Mouse (Mus musculus) CD4-positive, CD25-positive, alpha-beta regulatory T cell, adult 2 months (primary cell): Measurements from ENCODE around the gene Wfdc18.

Source experiments
- DNase-seq: peaks from one replicate; pipeline ENCODE4 v3.0.0-alpha.2; 2012; ENCODE audit warnings: low read depth, low spot score

Wfdc18 gene

DNA sequence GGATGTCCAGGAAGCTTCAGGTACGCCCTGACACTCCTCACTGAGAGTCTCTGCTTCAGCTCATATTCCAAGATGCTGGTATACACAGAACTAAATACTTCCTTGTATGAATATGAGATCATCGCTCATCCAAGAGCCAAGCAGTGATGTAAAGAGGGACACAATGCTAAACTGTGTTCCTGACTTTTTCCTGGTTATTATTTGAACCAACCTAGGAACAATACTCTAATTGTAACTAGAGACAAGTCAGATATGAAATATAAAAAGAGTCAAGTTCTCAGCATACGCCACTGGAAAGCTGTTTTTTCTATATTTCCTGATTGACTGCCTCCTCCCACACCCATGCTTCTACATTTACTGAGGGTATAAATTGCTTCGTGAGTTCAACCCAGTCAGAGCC is at the start of gene Wfdc18:
Gene Wfdc18, plus strand, starts transcription at position 301 of the 400 bp plus-strand sequence.
- DNase-seq: no peak

DNA sequence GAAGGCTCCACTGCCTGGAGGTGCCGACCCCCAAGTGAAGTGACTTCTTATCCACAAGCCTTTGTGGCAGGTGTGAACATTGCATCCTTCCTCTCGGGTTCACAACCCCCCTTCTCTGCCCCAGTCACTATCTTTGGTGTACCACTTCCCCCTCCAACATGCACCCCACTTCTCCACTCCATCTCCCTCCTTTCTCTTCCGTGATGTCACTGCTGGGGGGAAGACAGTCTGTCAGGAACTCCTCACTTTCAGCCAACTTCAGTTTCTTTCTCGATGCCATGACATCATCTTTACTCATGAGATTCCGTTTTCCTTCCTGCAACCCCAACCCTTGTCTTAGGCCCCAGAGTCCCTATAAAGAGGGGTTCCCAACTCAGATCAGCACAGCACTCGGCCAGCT is 46.6 kb upstream of the Wfdc18 start, which contains the start of gene Ccl4:
Gene Ccl4, plus strand, starts transcription at position 381 of the 400 bp plus-strand sequence.
- peak; percentile 21 for DNase-seq

DNA sequence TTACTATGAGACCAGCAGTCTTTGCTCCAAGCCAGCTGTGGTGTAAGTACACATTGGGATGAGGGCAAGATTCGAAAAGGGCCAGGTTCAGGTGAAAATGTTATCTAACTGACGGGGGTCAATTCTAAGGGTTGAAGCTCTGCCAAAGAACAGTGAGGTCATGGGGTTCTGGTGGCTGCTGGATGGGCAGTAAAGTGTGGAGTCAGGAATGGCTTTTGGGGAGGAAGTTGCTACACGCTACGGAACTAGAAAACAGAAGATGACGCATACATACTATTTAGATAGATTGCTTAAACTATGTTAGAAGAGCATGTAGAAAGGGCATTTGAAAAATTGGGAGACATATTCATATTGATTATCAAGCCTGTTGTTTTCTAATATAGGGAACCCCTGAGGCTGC is 45.3 kb upstream of the Wfdc18 start:
- no peak for DNase-seq

- DNase-seq: no peak
Measured at GRCm38 (mm10) chr11:83671743-83672142, 37.1 kb upstream of the Wfdc18 start.

- no peak for DNase-seq
Measured at GRCm38 (mm10) chr11:83675665-83676064, 33.1 kb upstream of the Wfdc18 start.

DNA sequence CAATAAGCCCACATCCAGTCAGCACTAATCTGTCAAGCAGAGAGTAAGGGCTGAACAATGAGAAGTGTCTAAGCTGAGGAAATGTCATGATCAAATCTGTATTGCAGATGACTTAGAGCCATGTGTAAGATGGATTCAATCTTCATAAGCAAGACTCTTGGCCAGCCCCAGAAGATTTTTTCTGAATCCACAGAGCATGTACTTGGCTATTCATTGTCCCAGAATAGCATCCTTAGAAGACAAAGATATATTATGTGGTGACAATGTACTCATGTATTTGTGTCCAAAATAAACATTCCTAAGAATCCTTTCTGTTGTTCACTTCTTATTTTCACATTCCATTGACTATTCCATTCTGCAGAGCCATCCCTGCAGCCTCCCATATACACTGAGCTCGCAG is 18.9 kb upstream of the Wfdc18 start:
- DNase-seq: no peak

GRCm38 (mm10) chr11:83692008-83692407 is 16.8 kb upstream of the Wfdc18 start:
- no peak for DNase-seq

GRCm38 (mm10) chr11:83703705-83704104 is 5.1 kb upstream of the Wfdc18 start, which contains the start of gene Wfdc17:
Gene Wfdc17 (plus strand): TSS chr11:83703991.
- DNase-seq: no peak

DNA sequence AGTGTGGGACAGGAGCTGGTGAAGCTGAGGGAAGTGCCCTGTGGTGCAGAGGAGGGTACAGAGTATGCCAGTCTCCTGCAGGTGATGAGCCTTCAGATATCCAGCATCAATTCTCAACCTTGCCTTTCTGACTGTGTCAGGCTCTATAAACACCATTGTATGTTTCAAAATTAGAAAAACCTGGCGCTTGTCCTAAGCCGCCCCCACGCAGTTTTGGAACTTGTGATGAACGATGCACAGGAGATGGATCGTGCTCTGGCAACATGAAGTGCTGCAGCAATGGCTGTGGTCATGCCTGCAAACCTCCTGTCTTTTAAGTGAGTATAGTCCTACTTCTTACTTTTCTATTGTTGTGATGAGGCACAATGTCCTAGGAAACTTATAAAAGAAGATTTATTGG is 868 bp downstream of the Wfdc18 start:
- no peak for DNase-seq

DNA sequence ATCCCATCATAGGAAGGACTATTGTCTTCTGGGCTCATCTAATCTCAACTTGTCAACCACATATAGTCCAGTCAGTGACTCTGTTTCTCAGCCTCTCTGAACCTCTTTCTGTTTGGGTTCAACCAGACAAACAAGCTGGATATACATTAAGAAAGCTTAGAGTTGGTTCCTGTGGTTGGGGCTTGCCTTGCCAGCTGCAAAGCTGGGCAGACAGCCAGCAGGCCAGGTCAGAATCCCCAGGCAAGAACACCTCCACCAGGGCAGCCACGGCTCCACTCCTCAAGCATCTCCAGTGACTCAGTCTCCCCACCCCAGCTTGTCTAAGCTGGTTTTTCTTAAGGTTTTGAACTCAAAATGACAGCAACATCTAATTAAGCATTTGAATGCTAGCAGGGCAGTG is 3.9 kb downstream of the Wfdc18 start:
- no peak for DNase-seq

- DNase-seq: no peak
Measured at GRCm38 (mm10) chr11:83713925-83714324, 5.1 kb downstream of the Wfdc18 start.

- DNase-seq: no peak
Measured at GRCm38 (mm10) chr11:83717042-83717665, 8.3 kb downstream of the Wfdc18 start.

DNA sequence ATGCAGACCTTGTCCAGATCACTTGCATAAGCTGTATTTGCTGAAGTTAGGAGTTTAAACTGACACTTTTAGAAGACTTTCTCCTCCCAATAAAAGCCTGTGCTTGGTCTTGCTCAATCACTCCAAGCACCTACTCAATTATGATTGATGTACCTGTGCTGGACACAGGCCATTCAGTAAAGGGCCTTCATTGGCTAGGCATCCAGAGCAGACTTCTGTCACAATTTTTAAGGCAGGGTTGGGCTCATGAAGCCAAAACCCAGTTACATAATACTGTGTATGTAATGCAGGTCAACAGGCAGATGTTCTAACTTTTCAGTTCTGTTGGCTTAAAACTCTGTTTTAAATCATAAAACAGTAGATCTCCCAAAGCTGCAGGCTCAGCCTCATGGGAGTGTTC is 12.0 kb downstream of the Wfdc18 start:
- no peak for DNase-seq

DNA sequence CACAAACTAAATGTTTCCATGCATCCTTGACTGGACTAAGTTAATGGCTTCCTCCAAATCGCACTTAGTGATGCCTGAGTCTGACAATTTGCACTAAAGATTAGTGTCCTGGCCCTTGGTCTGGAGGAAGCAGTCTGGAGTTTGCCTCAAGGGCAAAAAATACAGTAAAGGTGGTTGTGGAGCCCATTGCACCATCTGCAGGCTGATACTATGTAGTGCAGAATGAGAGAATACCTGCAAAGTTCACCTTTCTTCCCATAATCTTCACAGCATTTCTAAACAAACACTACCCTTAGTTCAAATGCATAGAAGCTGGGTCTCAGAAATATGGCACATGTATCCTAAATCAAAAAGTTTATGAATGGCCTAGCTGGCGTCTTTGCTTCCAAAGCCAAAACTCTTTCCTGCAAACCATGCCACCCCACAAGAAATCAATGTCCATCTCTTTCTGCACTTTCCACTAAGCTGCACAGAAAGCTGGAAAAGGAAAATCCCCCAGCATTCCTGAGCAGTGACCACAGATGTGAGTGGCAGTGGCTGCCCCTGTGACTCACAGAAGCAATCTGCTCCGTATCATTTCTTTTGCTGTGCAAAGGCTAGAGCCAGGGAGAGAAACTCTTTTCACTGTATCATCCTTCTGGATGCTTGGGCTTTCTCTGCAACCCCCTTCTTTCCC is 20.1 kb downstream of the Wfdc18 start:
- DNase-seq: peak; percentile 24

- DNase-seq: no peak
Measured at GRCm38 (mm10) chr11:83731116-83731515, 22.3 kb downstream of the Wfdc18 start.

DNA sequence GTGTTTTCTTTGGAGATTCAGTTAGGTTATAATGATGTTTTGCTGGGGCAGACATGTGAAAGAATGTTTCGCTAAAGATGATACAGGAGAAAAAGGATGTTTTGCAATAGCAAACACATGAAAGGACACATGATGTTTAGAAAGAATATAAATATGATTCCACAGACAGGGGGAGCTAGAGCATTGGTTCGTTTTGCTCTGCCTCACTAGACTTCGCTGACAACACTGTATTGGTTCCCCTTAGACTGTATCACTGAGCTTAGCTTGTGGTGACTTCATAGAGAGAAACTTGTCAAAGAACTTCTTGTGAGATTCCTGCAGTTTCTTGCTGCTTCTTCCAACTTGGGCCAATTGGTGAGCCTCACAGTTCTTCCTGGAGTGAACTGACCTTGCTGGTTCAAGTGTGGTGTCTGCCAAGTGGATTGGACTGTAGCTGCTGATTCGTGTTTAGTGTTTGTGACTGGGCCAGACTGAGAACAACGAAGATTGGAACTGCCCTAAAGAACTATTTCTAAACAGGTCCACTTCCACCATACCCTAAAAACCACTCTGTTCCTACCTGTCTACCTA is 24.3 kb downstream of the Wfdc18 start:
- DNase-seq: no peak

GRCm38 (mm10) chr11:83734215-83734614 is 25.4 kb downstream of the Wfdc18 start:
- DNase-seq: no peak

- DNase-seq: no peak
Measured at GRCm38 (mm10) chr11:83735881-83736280, 27.1 kb downstream of the Wfdc18 start.

- peak; percentile 61 for DNase-seq
Measured at GRCm38 (mm10) chr11:83737109-83737558, 28.3 kb downstream of the Wfdc18 start.

GRCm38 (mm10) chr11:83739241-83739640 is 30.4 kb downstream of the Wfdc18 start:
- DNase-seq: peak; percentile 84

- DNase-seq: no peak
Measured at GRCm38 (mm10) chr11:83740443-83740991, 31.7 kb downstream of the Wfdc18 start.

GRCm38 (mm10) chr11:83741841-83742240 is 33.0 kb downstream of the Wfdc18 start:
- DNase-seq: no peak
